ENCODE assay signal across 8 mouse cellular contexts in the genomic region with DNA sequence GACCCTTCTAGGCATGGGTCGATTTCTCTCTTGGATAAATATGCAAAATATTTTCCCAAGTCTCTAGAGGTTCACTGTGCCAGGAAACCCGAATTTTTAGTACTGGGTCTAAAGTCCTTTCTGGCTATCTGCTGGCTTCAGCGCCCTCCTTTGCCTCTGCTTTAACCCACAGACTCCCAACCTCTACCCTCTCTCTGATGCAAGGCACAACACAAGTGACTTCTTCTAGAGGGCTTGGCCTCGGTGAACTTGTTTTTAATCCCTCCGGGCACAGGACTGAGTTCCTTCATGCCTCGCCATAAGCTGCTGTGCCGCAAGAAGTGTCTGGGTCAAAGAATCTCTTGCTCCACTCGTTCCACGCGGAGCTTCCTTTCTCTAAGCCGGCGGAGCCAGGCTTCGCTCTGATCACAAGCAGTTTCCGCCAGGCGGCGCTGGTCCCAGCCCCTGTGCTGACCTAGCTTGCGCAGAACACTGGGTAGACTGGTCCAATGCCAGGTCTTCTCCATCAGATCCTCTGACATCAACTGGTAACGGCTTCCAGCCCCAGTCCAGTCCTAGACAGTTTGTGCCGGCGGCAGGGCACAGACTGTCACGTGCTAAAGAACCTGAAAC. TPM values are rescaled to one million over a fixed set of nuclear protein-coding genes. Genes with fewer than 3 reads are reported as not detected.
DNase-seq lines count a peak whose midpoint lies in the region; ATAC-seq and TF ChIP-seq lines count a peak whose summit lies in the region.

No protein-coding gene starts in this region.

- H3K9me3 ChIP-seq in embryonic facial prominence, embryonic 11.5 days (replicated peaks; ENCODE audit: control insufficient read depth, low read length) = no peaks in the 10 kb centered on the region
- H3K9me3 ChIP-seq in heart, embryonic 14.5 days (ENCODE audit: control insufficient read depth, low read length) = no peaks in the 10 kb centered on the region
- no peaks in the 10 kb centered on the region for H3K9me3 ChIP-seq in kidney, postnatal 0 days (replicated peaks; ENCODE audit: low read length)
- H3K9me3 ChIP-seq in limb, embryonic 14.5 days (ENCODE audit: control insufficient read depth, low read length) = no peaks in the 10 kb centered on the region
- no peaks in the 10 kb centered on the region for H3K9me3 ChIP-seq in neural tube, embryonic 14.5 days (ENCODE audit: control insufficient read depth, low read length)

- no peaks in the 10 kb centered on the region for H3K4me1 ChIP-seq in lung, adult 2 months (ENCODE audit: control insufficient read depth, insufficient read depth, low read length)
- peaks cover 3% of the 10 kb centered on the region; the same call in 1 of the 2 replicates for H3K4me1 ChIP-seq in embryonic facial prominence, embryonic 11.5 days (ENCODE audit: control insufficient read depth, insufficient read depth, low read length)
- H3K4me1 ChIP-seq in heart, embryonic 14.5 days (ENCODE audit: control insufficient read depth in 2 of 2, insufficient read depth in 2 of 2, low read length in 2 of 2) = peaks cover 3 to 11% of the 10 kb centered on the region in 2 experiments; a peak in 3 of 4 replicates
- H3K4me1 ChIP-seq in kidney, postnatal 0 days (replicated peaks; ENCODE audit: insufficient read depth, low read length) = peaks cover 9% of the 10 kb centered on the region
- peaks cover 10% of the 10 kb centered on the region for H3K4me1 ChIP-seq in limb, embryonic 14.5 days (ENCODE audit: control insufficient read depth, insufficient read depth, low read length)
- 0 out of 2 replicates have a peak, but pooled peaks cover 7% of the 10 kb centered on the region for H3K4me1 ChIP-seq in neural tube, embryonic 14.5 days (ENCODE audit: control insufficient read depth, insufficient read depth, low read length)

- no peak for TF ChIP-seq POLR2A in lung, adult 2 months (IDR thresholded peaks at IDR 0.05; ENCODE audit: borderline replicate concordance, extremely low read depth, low read depth, low read length)
- TF ChIP-seq POLR2A in limb, embryonic 14.5 days (IDR thresholded peaks at IDR 0.05; ENCODE audit: borderline replicate concordance, extremely low read depth, insufficient read depth, insufficient read length) = no peak

- DNase-seq in lung, adult 2 months = peak; percentile 8
- no peak for DNase-seq in lung, postnatal 25 days (ENCODE audit: low spot score)
- DNase-seq in embryonic facial prominence, embryonic 11.5 days (ENCODE audit: low spot score) = peak; percentile 82
- DNase-seq in kidney, postnatal 0 days (ENCODE audit: low spot score) = peak; percentile 67
- DNase-seq in limb, embryonic 14.5 days (ENCODE audit: low spot score) = peak; percentile 68
- DNase-seq in spleen, postnatal 10 days (ENCODE audit: low spot score in 2 of 2) = no peak

- WGBS in lung, adult 2 months = 5% methylated on average over 21 of the region's 21 CpGs
- WGBS in embryonic facial prominence, embryonic 11.5 days = 1% methylated on average over 21 of the region's 21 CpGs
- 3% methylated on average over 21 of the region's 21 CpGs for WGBS in heart, embryonic 14.5 days
- 3% methylated on average over 21 of the region's 21 CpGs for WGBS in kidney, postnatal 0 days
- WGBS in limb, embryonic 14.5 days = 2% methylated on average over 21 of the region's 21 CpGs
- WGBS in neural tube, embryonic 14.5 days = 2% methylated on average over 21 of the region's 21 CpGs

- no peaks in the 10 kb centered on the region for H3K36me3 ChIP-seq in embryonic facial prominence, embryonic 11.5 days (replicated peaks; ENCODE audit: control insufficient read depth, insufficient read depth, low read depth, low read length)
- H3K36me3 ChIP-seq in heart, embryonic 14.5 days (ENCODE audit: control insufficient read depth, insufficient read depth, low read length) = no peaks in the 10 kb centered on the region
- H3K36me3 ChIP-seq in kidney, postnatal 0 days (ENCODE audit: insufficient read depth, low read length) = no peaks in the 10 kb centered on the region
- no peaks in the 10 kb centered on the region for H3K36me3 ChIP-seq in limb, embryonic 14.5 days (ENCODE audit: control insufficient read depth, insufficient read depth, low read length)
- H3K36me3 ChIP-seq in neural tube, embryonic 14.5 days (ENCODE audit: control insufficient read depth, insufficient read depth, low read length) = no peaks in the 10 kb centered on the region

- H3K4me2 ChIP-seq in embryonic facial prominence, embryonic 11.5 days (ENCODE audit: low read depth, low read length) = peak overlapping the region; percentile 99
- H3K4me2 ChIP-seq in heart, embryonic 14.5 days (ENCODE audit: low read length) = peak overlapping the region; percentile 75
- H3K4me2 ChIP-seq in kidney, postnatal 0 days (ENCODE audit: low read length) = peak overlapping the region; percentile 89
- peak overlapping the region; percentile 94 for H3K4me2 ChIP-seq in limb, embryonic 14.5 days (replicated peaks; ENCODE audit: low read depth, low read length, severe bottlenecking)
- peak overlapping the region; percentile 95 for H3K4me2 ChIP-seq in neural tube, embryonic 14.5 days (ENCODE audit: low read depth, low read length)

- peak overlapping the region; percentile 32 for H3K9ac ChIP-seq in embryonic facial prominence, embryonic 11.5 days (replicated peaks; ENCODE audit: low read length)
- H3K9ac ChIP-seq in heart, embryonic 14.5 days (ENCODE audit: low read length) = no peak overlapping the region
- H3K9ac ChIP-seq in kidney, postnatal 0 days (ENCODE audit: low read depth, low read length) = no peak overlapping the region
- H3K9ac ChIP-seq in limb, embryonic 14.5 days (ENCODE audit: low read depth, low read length, severe bottlenecking) = no peak overlapping the region
- H3K9ac ChIP-seq in neural tube, embryonic 14.5 days (replicated peaks; ENCODE audit: low read depth, low read length) = peak overlapping the region; percentile 79

- H3K27ac ChIP-seq in embryonic facial prominence, embryonic 11.5 days (replicated peaks; ENCODE audit: low read depth, low read length) = no peak overlapping the region
- H3K27ac ChIP-seq in heart, embryonic 14.5 days (replicated peaks in 1 of 2; ENCODE audit: control insufficient read depth in 1 of 2, insufficient read depth in 1 of 2, low read depth in 2 of 2, low read length in 2 of 2) = no peak overlapping the region
- H3K27ac ChIP-seq in kidney, postnatal 0 days = no peak overlapping the region
- no peak overlapping the region for H3K27ac ChIP-seq in limb, embryonic 14.5 days (replicated peaks; ENCODE audit: low read depth, low read length)
- H3K27ac ChIP-seq in neural tube, embryonic 14.5 days (ENCODE audit: low read depth, low read length) = peak overlapping the region; percentile 77; the same call in 1 of the 2 replicates

- ATAC-seq in embryonic facial prominence, embryonic 11.5 days (replicated peaks; ENCODE audit: insufficient number of reproducible peaks, low FRiP score, low TSS enrichment, low read depth) = peak; percentile 72; the same call in 1 of the 2 replicates
- ATAC-seq in heart, embryonic 14.5 days (ENCODE audit: insufficient number of reproducible peaks, insufficient read depth, low FRiP score, low read depth) = no peak
- no peak; the same call in 1 of the 2 replicates for ATAC-seq in kidney, postnatal 0 days (replicated peaks; ENCODE audit: low FRiP score, low read depth)
- no peak for ATAC-seq in limb, embryonic 14.5 days (ENCODE audit: low FRiP score, low read depth)
- ATAC-seq in neural tube, embryonic 14.5 days (ENCODE audit: low read depth) = peak; percentile 79; the same call in 1 of the 2 replicates

- H3K27me3 ChIP-seq in embryonic facial prominence, embryonic 11.5 days (ENCODE audit: control insufficient read depth, insufficient read depth, low read length) = peaks cover 16% of the 10 kb centered on the region
- peaks cover 56% of the 10 kb centered on the region for H3K27me3 ChIP-seq in heart, embryonic 14.5 days (ENCODE audit: control insufficient read depth, insufficient read depth, low read length)
- H3K27me3 ChIP-seq in kidney, postnatal 0 days (ENCODE audit: insufficient read depth, low read length) = peaks cover 14% of the 10 kb centered on the region
- H3K27me3 ChIP-seq in limb, embryonic 14.5 days (ENCODE audit: control insufficient read depth, insufficient read depth, low read length) = peaks cover 40% of the 10 kb centered on the region
- H3K27me3 ChIP-seq in neural tube, embryonic 14.5 days (ENCODE audit: control insufficient read depth, insufficient read depth, low read length) = peaks cover 5% of the 10 kb centered on the region; the same call in 1 of the 2 replicates

- no peak overlapping the region for H3K4me3 ChIP-seq in lung, adult 2 months (replicated peaks; ENCODE audit: extremely low read depth, low read depth, low read length)
- H3K4me3 ChIP-seq in embryonic facial prominence, embryonic 11.5 days (ENCODE audit: low read depth, low read length) = peak overlapping the region; percentile 54
- peak overlapping the region in 1 of 2 experiments; percentile 42; a peak in 2 of 4 replicates for H3K4me3 ChIP-seq in heart, embryonic 14.5 days (ENCODE audit: control insufficient read depth in 1 of 2, insufficient read depth in 1 of 2, low read depth in 1 of 2, low read length in 2 of 2)
- H3K4me3 ChIP-seq in kidney, postnatal 0 days (replicated peaks; ENCODE audit: low read depth, low read length) = peak overlapping the region; percentile 43
- peak overlapping the region; percentile 46 for H3K4me3 ChIP-seq in limb, embryonic 14.5 days (replicated peaks; ENCODE audit: low read length)
- H3K4me3 ChIP-seq in neural tube, embryonic 14.5 days (ENCODE audit: low read depth, low read length) = peak overlapping the region; percentile 68

- TF ChIP-seq CTCF in lung, adult 2 months (IDR thresholded peaks at IDR 0.05; ENCODE audit: insufficient read depth, low read length) = peak; percentile 29; the same call in 1 of the 2 replicates
- peak; percentile 74 for TF ChIP-seq CTCF in kidney, postnatal 0 days (IDR thresholded peaks at IDR 0.05; ENCODE audit: low read depth)

RNA-seq across cellular contexts. Expression of a gene that starts 0.8 kb away (rescaled TPM):
- 0.11 and 0.40 TPM in 2 replicates for polyA plus RNA-seq in lung, adult 2 months (2012; rRNA removed)
- polyA plus RNA-seq in embryonic facial prominence, embryonic 11.5 days (2014; fragmentation: Nextera tagmentation; extraction: Ambion mirVana) = 1.5 and 2.0 TPM in 2 replicates
- 0.09 and 0.32 TPM in 2 replicates for polyA plus RNA-seq in heart, embryonic 14.5 days (2014; fragmentation: Nextera tagmentation; extraction: Ambion mirVana)
- 1.4 and 2.0 TPM in 2 replicates for polyA plus RNA-seq in kidney, postnatal 0 days (2015; fragmentation: Nextera tagmentation; extraction: Ambion mirVana)
- 1.2 and 1.5 TPM in 2 replicates for polyA plus RNA-seq in limb, embryonic 14.5 days (2012; rRNA removed)
- polyA plus RNA-seq in limb, embryonic 14.5 days (2014; fragmentation: Nextera tagmentation; extraction: Ambion mirVana) = 1.2 TPM in 2 replicates
- polyA plus RNA-seq in neural tube, embryonic 14.5 days (2014; fragmentation: Nextera tagmentation; extraction: Ambion mirVana) = 47.9 and 50.6 TPM in 2 replicates

Comparison
In these comparisons a context has a peak if more than half of its experiments do, and no peak if none do; other contexts are left out.
1. DNase-seq: peak in lung, adult 2 months (single experiment), embryonic facial prominence, embryonic 11.5 days (single experiment), kidney, postnatal 0 days (single experiment) and limb, embryonic 14.5 days (single experiment); none in lung, postnatal 25 days (single experiment) and spleen, postnatal 10 days (0 of 2).
2. ATAC-seq: peak in embryonic facial prominence, embryonic 11.5 days (single experiment) and neural tube, embryonic 14.5 days (single experiment); none in heart, embryonic 14.5 days (single experiment), kidney, postnatal 0 days (single experiment) and limb, embryonic 14.5 days (single experiment).
3. H3K9ac ChIP-seq: peak in embryonic facial prominence, embryonic 11.5 days (single experiment) and neural tube, embryonic 14.5 days (single experiment); none in heart, embryonic 14.5 days (single experiment), kidney, postnatal 0 days (single experiment) and limb, embryonic 14.5 days (single experiment).
4. RNA of a gene that starts 0.8 kb away (polyA plus RNA-seq): 47.9 to 50.6 TPM in neural tube, embryonic 14.5 days; 1.4 to 2.0 TPM in kidney, postnatal 0 days, 1.5 to 2.0 TPM in embryonic facial prominence, embryonic 11.5 days, 1.2 to 1.5 TPM in limb, embryonic 14.5 days, 0.09 to 0.32 TPM in heart, embryonic 14.5 days and 0.11 to 0.40 TPM in lung, adult 2 months; every median in the first group is over 10 times any median in the second.
5. Peak in every context shown above with its lines, with median percentiles within 50 percentile points of each other: H3K4me2 ChIP-seq.